Comparison of ENCODE assay signal across 8 mouse cellular contexts in genomic region chr7:118533178-118533578, GRCm38 (mm10). TPM values are rescaled to one million over a fixed set of nuclear protein-coding genes. Genes with fewer than 3 reads are reported as not detected.
DNase-seq lines count a peak whose midpoint lies in the region; ATAC-seq and TF ChIP-seq lines count a peak whose summit lies in the region.

Gene Coq7, minus strand, starts transcription at chr7:118533356.

- peak within 1 kb of the TSS; percentile 98 for H3K27ac ChIP-seq in ES-E14 (ENCODE audit: insufficient read depth, low read depth, low read length, poor library complexity, severe bottlenecking)
- H3K27ac ChIP-seq in forebrain, embryonic 10.5 days = peak within 1 kb of the TSS; percentile 95
- H3K27ac ChIP-seq in heart, embryonic 14.5 days (replicated peaks in 1 of 2; ENCODE audit: control insufficient read depth in 1 of 2, insufficient read depth in 1 of 2, low read depth in 2 of 2, low read length in 2 of 2) = peak within 1 kb of the TSS; percentile 98 to 100
- H3K27ac ChIP-seq in liver, embryonic 11.5 days (ENCODE audit: low read depth, low read length) = peak within 1 kb of the TSS; percentile 84
- H3K27ac ChIP-seq in stomach, embryonic 15.5 days = peak within 1 kb of the TSS; percentile 96

- H3K9ac ChIP-seq in ES-E14 (ENCODE audit: insufficient read depth, low read depth, low read length, poor library complexity, severe bottlenecking) = peak within 1 kb of the TSS; percentile 99
- H3K9ac ChIP-seq in heart, embryonic 14.5 days (ENCODE audit: low read length) = peak within 1 kb of the TSS; percentile 93
- peak within 1 kb of the TSS; percentile 70 for H3K9ac ChIP-seq in liver, embryonic 11.5 days (ENCODE audit: low read depth, low read length)
- peak within 1 kb of the TSS; percentile 70 for H3K9ac ChIP-seq in stomach, embryonic 15.5 days

- H3K4me3 ChIP-seq in ES-E14 (ENCODE audit: insufficient read depth in 1 of 2, low read depth in 1 of 2, low read length in 2 of 2, poor library complexity in 1 of 2, severe bottlenecking in 1 of 2) = peak within 1 kb of the TSS; percentile 84 to 99
- peak within 1 kb of the TSS; percentile 63 for H3K4me3 ChIP-seq in forebrain, embryonic 10.5 days
- peak within 1 kb of the TSS; percentile 71 to 91 for H3K4me3 ChIP-seq in heart, embryonic 14.5 days (ENCODE audit: control insufficient read depth in 1 of 2, insufficient read depth in 1 of 2, low read depth in 1 of 2, low read length in 2 of 2)
- H3K4me3 ChIP-seq in liver, embryonic 11.5 days (ENCODE audit: low read depth, low read length) = peak within 1 kb of the TSS; percentile 64
- peak within 1 kb of the TSS; percentile 39 for H3K4me3 ChIP-seq in myocyte
- H3K4me3 ChIP-seq in stomach, embryonic 15.5 days (replicated peaks) = peak within 1 kb of the TSS; percentile 86

- no peaks in the 10 kb centered on the region for H3K79me2 ChIP-seq in myocyte (ENCODE audit: control insufficient read depth, insufficient read depth)

- H3K4me2 ChIP-seq in heart, embryonic 14.5 days (ENCODE audit: low read length) = peak within 1 kb of the TSS; percentile 76
- peak within 1 kb of the TSS; percentile 79 for H3K4me2 ChIP-seq in liver, embryonic 11.5 days
- H3K4me2 ChIP-seq in myocyte (ENCODE audit: low read depth) = peak within 1 kb of the TSS; percentile 88
- H3K4me2 ChIP-seq in stomach, embryonic 15.5 days = peak within 1 kb of the TSS; percentile 76

- no peaks in the 10 kb centered on the region for H3K4me1 ChIP-seq in ES-E14 (ENCODE audit: control insufficient read depth in 2 of 2, insufficient read depth in 2 of 2, low read length in 2 of 2, poor library complexity in 1 of 2)
- H3K4me1 ChIP-seq in forebrain, embryonic 10.5 days = peaks cover 14% of the 10 kb centered on the region
- H3K4me1 ChIP-seq in heart, embryonic 14.5 days (ENCODE audit: control insufficient read depth in 2 of 2, insufficient read depth in 2 of 2, low read length in 2 of 2) = peaks cover 0 to 3% of the 10 kb centered on the region in 2 experiments; a peak in 1 of 4 replicates
- H3K4me1 ChIP-seq in liver, embryonic 11.5 days (replicated peaks; ENCODE audit: control insufficient read depth, insufficient read depth, low read length) = peaks cover 3% of the 10 kb centered on the region
- H3K4me1 ChIP-seq in stomach, embryonic 15.5 days = no peaks in the 10 kb centered on the region

- peak; percentile 99 for DNase-seq in ES-E14 (ENCODE audit: low read depth, low spot score)
- DNase-seq in c-Kit-positive CD71-positive TER-119-negative erythroid progenitor cells, embryonic 14.5 days (ENCODE audit: low read depth) = peak; percentile 99
- peak; percentile 97 for DNase-seq in forebrain, embryonic 10.5 days (ENCODE audit: extremely low spot score, low spot score)
- peak; percentile 96 for DNase-seq in kidney, postnatal 10 days
- peak; percentile 98 for DNase-seq in liver, embryonic 11.5 days (ENCODE audit: low spot score)

- in situ Hi-C loops in ES-E14 (cut with MboI; ENCODE audit: low sequenced_read_pairs in 2 of 2, unreplicated experiment in 2 of 2) = no loop called here

- no peak for TF ChIP-seq POLR2A in myocyte (IDR thresholded peaks at IDR 0.05; ENCODE audit: insufficient read length, low read depth)

- peak; percentile 99 for ATAC-seq in heart, embryonic 14.5 days (ENCODE audit: insufficient number of reproducible peaks, insufficient read depth, low FRiP score, low read depth)
- peak; percentile 99 for ATAC-seq in liver, embryonic 11.5 days (replicated peaks; ENCODE audit: low FRiP score)
- ATAC-seq in stomach, embryonic 15.5 days (ENCODE audit: insufficient read depth, low FRiP score, low read depth) = peak; percentile 99

- H3K27me3 ChIP-seq in forebrain, embryonic 10.5 days (ENCODE audit: poor library complexity, severe bottlenecking) = no peaks in the 10 kb centered on the region
- no peaks in the 10 kb centered on the region for H3K27me3 ChIP-seq in heart, embryonic 14.5 days (ENCODE audit: control insufficient read depth, insufficient read depth, low read length)
- H3K27me3 ChIP-seq in liver, embryonic 11.5 days (replicated peaks; ENCODE audit: control insufficient read depth, insufficient read depth, low read length) = no peaks in the 10 kb centered on the region
- H3K27me3 ChIP-seq in myocyte (ENCODE audit: control insufficient read depth, insufficient read depth, insufficient read length) = no peaks in the 10 kb centered on the region
- no peaks in the 10 kb centered on the region for H3K27me3 ChIP-seq in stomach, embryonic 15.5 days (replicated peaks)

- H3ac ChIP-seq in myocyte (ENCODE audit: control insufficient read depth, insufficient read length) = peak within 1 kb of the TSS; percentile 86

- H3K9me3 ChIP-seq in ES-E14 (ENCODE audit: control insufficient read depth, insufficient read depth, low read depth, low read length) = no peaks in the 10 kb centered on the region
- H3K9me3 ChIP-seq in forebrain, embryonic 10.5 days = no peaks in the 10 kb centered on the region
- no peaks in the 10 kb centered on the region for H3K9me3 ChIP-seq in heart, embryonic 14.5 days (ENCODE audit: control insufficient read depth, low read length)
- H3K9me3 ChIP-seq in liver, embryonic 11.5 days (ENCODE audit: control insufficient read depth, low read length) = no peaks in the 10 kb centered on the region
- H3K9me3 ChIP-seq in stomach, embryonic 15.5 days = no peaks in the 10 kb centered on the region

- H3K36me3 ChIP-seq in ES-E14 (ENCODE audit: control insufficient read depth, insufficient read depth, low read length, poor library complexity, severe bottlenecking) (no peaks in the 10 kb centered on the region), myocyte (ENCODE audit: control insufficient read depth, insufficient read depth) (no peaks in the 10 kb centered on the region)
- H3K36me3 ChIP-seq in forebrain, embryonic 10.5 days (replicated peaks) = peaks cover 12% of the 10 kb centered on the region
- peaks cover 11% of the 10 kb centered on the region for H3K36me3 ChIP-seq in heart, embryonic 14.5 days (ENCODE audit: control insufficient read depth, insufficient read depth, low read length)
- peaks cover 4% of the 10 kb centered on the region; the same call in 1 of the 2 replicates for H3K36me3 ChIP-seq in liver, embryonic 11.5 days (ENCODE audit: control insufficient read depth, insufficient read depth, low read length)
- H3K36me3 ChIP-seq in stomach, embryonic 15.5 days = no peaks in the 10 kb centered on the region

- under 1% methylated on average over 31 of the region's 31 CpGs for WGBS in forebrain, embryonic 10.5 days
- under 1% methylated on average over 31 of the region's 31 CpGs for WGBS in heart, embryonic 14.5 days
- WGBS in liver, embryonic 11.5 days = under 1% methylated on average over 31 of the region's 31 CpGs
- WGBS in stomach, embryonic 15.5 days = under 1% methylated on average over 31 of the region's 31 CpGs

TF ChIP-seq in ES-E14, 5 proteins besides CTCF, POLR2A, EP300 and RAD21:
- TF ChIP-seq ZC3H11A (IDR thresholded peaks at IDR 0.05; ENCODE audit: borderline replicate concordance, low read depth, low read length) (no peak), CHD2 (IDR thresholded peaks at IDR 0.05; ENCODE audit: low read depth, low read length) (peak; percentile 95)

TF ChIP-seq in myocyte, 11 proteins besides CTCF, POLR2A, EP300 and RAD21:
- TF ChIP-seq MAX (IDR thresholded peaks at IDR 0.05; ENCODE audit: low read depth) = no peak
- TF ChIP-seq E2F4 (IDR thresholded peaks at IDR 0.05; ENCODE audit: insufficient read depth) = peak; percentile 15

RNA-seq across cellular contexts. Expression of gene Coq7, which starts in this region (rescaled TPM):
- total RNA-seq in ES-E14 (2012; rRNA removed) = 56.1 and 63.7 TPM in 2 replicates
- 129 and 135 TPM in 2 replicates for polyA plus RNA-seq in forebrain, embryonic 10.5 days (2016; fragmentation: Nextera tagmentation; extraction: Ambion mirVana)
- polyA plus RNA-seq in heart, embryonic 14.5 days (2014; fragmentation: Nextera tagmentation; extraction: Ambion mirVana) = 204 and 206 TPM in 2 replicates
- 104 and 114 TPM in 2 replicates for polyA plus RNA-seq in liver, embryonic 11.5 days (2014; fragmentation: Nextera tagmentation; extraction: Ambion mirVana)
- polyA plus RNA-seq in myocyte (2012; fragmentation: generic; extraction: Trizol) = 36.2 TPM
- polyA plus RNA-seq in stomach, embryonic 15.5 days (2015; fragmentation: Nextera tagmentation; extraction: Ambion mirVana) = 105 and 113 TPM in 2 replicates

Comparison
In these comparisons a context has a peak if more than half of its experiments do, and no peak if none do; other contexts are left out.
1. Peak in every context shown above with its lines: DNase-seq, ATAC-seq, H3K4me3 ChIP-seq and H3K27ac ChIP-seq.
2. H3K4me3 ChIP-seq: peak in every context shown above with its lines; median percentile 92 in ES-E14; 86 in stomach, embryonic 15.5 days; 81 in heart, embryonic 14.5 days; 64 in liver, embryonic 11.5 days; 63 in forebrain, embryonic 10.5 days; 39 in myocyte.